Mouse (Mus musculus) gastrocnemius, adult 2 months (tissue): Measurements from ENCODE around the gene Vmn1r18. TPM values are rescaled to one million over a fixed set of nuclear protein-coding genes. Genes with fewer than 3 reads are reported as not detected.
A peak's percentile ranks its signal among the peaks of the same experiment; 100 is the strongest.
"Not testable (repeated sequence)": the region's sequence is repeated elsewhere in the genome, so short reads cannot be mapped to it uniquely, and the experiment has no call there.

ENCODE experiments used
- DNase-seq: peaks from one replicate; pipeline ENCODE4 v3.0.0; 2022
- H3K27ac ChIP-seq: fragments of 200-600 bp; 2 replicates; pipeline ENCODE4 v1.8.1; 2022; ENCODE audit warnings: mild to moderate bottlenecking
- H3K4me3 ChIP-seq: fragments of 200-600 bp; 2 replicates; pipeline ENCODE4 v1.8.1; 2022; ENCODE audit warnings: mild to moderate bottlenecking, moderate library complexity
- CTCF ChIP-seq: fragments of 200-600 bp; IDR thresholded peaks from 2 replicates; pipeline ENCODE4 v1.8.1; 2022; ENCODE audit warnings: antibody characterized with exemption, mild to moderate bottlenecking, moderate library complexity
- intact Hi-C: fragments of 180-260 bp; cut with DNase I; formaldehyde crosslinking; loops from one replicate; pipeline ENCODE4 v1.15.1; 2025
- long read RNA-seq, 2 experiments: library from polyadenylated mRNA; stranded (forward); transcript quantifications; one replicate each; pipeline ENCODE4 v2.0.0; 2021
- total RNA-seq, 2 experiments: library from RNA; stranded (reverse); gene quantifications; 2 replicates each; pipeline ENCODE4 v1.2.3; 2021

Gene Vmn1r18
- not detected for total RNA-seq
- long read RNA-seq, experiment 1, result 0 reads
- long read RNA-seq, experiment 2, result 0 reads

GRCm38 (mm10) chr6:57395683-57396082 lies at the start of gene Vmn1r18:
TSS of gene Vmn1r18 (minus strand) at chr6:57395783.
- DNase-seq, result no peak
- TF ChIP-seq CTCF, result no peak

DNA sequence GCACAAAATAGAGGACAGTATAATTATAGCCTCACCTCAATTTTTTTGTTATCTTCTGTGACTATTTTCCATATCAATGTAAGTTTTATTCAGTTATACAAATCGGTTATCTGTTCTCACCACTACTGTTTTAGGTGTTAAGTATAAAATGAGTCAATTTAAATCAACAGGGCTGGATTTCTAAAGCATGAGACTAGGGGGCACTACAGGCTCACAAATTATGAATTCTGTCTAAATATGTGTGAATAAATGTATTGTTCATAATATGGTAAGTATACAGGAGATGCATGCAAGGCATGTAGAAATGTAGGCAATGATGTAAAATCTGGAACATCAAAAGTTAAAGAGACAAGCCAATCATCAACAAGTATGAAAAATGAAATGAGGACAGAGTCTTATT lies 35.6 kb upstream of the Vmn1r18 start:
- Histone ChIP-seq H3K27ac (no peak overlapping the region), H3K4me3 (no peak overlapping the region)
- TF ChIP-seq CTCF, result peak; percentile 65
- intact Hi-C loops, result loop anchor here (1.0 kb wide), 1 partner anchor 139 kb away; no protein-coding TSS in a partner anchor
- no peak for DNase-seq

More at GRCm38 (mm10) chr6:57395683-57396082, at the start of gene Vmn1r18:
- intact Hi-C loops, result no loop called here
- Histone ChIP-seq H3K4me3 (no peak within 1 kb of the TSS), H3K27ac (no peak within 1 kb of the TSS)

- intact Hi-C loops, result no loop called here
- DNase-seq, result no peak
- no peak within 1 kb of the TSS for H3K4me3 ChIP-seq
- H3K27ac ChIP-seq, result no peak within 1 kb of the TSS
- no peak for TF ChIP-seq CTCF
These were observed 33.0 kb upstream of the Vmn1r18 start, which contains the start of gene Vmn1r20 for GRCm38 (mm10) chr6:57428630-57429029. TSS of gene Vmn1r20 (plus strand) at chr6:57428930.

DNA sequence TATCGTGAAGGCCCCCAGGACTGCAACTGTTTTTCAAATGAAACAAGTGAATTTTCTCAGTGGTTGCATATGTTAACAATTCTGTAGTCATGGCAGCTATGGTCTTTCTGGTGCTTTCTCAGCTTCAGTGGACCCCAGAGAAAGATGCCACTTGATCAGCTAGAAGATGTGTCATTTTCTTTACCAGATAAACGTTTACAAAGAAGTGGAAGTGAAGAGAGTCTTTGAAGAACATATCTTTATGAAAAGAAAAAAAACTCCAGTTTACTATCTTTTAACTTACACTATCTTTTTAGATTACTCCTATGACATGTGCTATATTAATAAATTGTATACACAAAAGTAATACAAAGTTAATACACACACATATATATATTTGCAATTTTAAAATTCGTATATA lies 7.9 kb upstream of the Vmn1r18 start, which contains the start of gene Vmn1r19:
Gene Vmn1r19 (plus strand): TSS at position 301 of the 400 bp plus-strand sequence.
- H3K27ac ChIP-seq, intact Hi-C loops, H3K4me3 ChIP-seq, DNase-seq: not testable (repeated sequence)

DNA sequence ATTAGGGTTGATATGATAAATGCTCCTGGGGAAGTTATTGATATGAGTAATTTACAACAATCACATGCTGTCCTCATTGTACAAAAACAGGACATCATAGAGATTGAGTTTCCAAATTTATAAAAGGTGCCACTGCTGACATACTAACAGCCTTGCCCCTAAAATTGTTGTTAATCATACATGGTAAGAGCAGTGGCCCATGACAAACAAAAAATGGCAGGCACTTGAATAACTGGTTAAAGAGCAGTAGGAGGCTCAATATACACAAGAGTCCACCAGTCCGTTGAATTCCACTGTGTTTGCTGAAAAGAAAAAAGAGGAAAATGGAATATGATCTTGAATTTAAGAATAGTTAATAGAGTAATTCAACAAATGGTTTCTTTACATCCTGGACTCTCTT lies 28.1 kb downstream of the Vmn1r18 start:
- TF ChIP-seq CTCF, result no peak
- Histone ChIP-seq H3K4me3 (no peak overlapping the region), H3K27ac (no peak overlapping the region)
- no peak for DNase-seq
- intact Hi-C loops, result no loop called here

DNA sequence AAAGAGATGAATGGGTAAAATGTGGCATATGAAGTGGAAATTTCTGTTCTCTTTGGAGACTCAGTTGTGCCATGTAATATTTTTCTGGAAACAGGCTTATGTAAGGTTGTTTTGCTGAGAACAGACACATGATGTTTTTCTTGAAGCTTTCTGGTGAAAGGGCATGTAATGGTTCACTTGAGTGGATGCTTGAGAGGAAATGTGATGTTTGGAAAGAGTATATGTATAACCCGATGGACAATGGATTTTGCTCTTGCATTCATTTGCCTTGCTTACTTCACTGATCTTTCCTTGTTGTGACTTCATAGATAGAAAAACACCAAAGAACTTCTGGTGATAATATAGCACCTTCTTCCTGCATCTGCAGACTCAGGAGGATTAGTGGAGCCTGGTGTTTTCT lies 29.7 kb downstream of the Vmn1r18 start:
- H3K27ac ChIP-seq, DNase-seq, H3K4me3 ChIP-seq, intact Hi-C loops: not testable (repeated sequence)

DNA sequence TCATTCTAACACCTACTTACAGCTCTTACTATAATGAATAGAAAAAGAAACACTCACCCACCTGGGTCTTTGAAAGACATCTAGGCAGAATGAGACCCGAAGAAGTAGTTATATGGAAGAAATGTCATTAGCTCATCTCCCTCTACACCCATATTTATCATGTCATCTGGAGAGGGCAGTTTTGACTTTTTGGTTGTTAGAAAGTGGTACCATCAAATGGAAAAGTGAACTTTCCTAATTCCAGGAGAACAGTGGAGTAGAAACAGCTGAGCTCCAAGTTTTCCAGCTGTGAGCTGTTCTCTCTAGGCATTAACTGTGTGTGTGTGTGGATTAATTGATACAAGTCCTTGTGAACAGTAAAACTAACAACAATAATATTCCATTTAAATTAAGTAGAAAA lies 32.0 kb downstream of the Vmn1r18 start, which contains the start of gene Vmn1r17:
Gene Vmn1r17 (minus strand): TSS at position 101 of the 400 bp plus-strand sequence.
- intact Hi-C loops, result no loop called here
- no peak within 1 kb of the TSS for H3K4me3 ChIP-seq
- no peak for TF ChIP-seq CTCF
- DNase-seq, result no peak
- no peak within 1 kb of the TSS for H3K27ac ChIP-seq

GRCm38 (mm10) chr6:57356864-57357263 lies 38.7 kb downstream of the Vmn1r18 start:
- intact Hi-C loops, result no loop called here
- no peak for DNase-seq
- TF ChIP-seq CTCF, result no peak
- Histone ChIP-seq H3K27ac (no peak overlapping the region), H3K4me3 (no peak overlapping the region)

DNA sequence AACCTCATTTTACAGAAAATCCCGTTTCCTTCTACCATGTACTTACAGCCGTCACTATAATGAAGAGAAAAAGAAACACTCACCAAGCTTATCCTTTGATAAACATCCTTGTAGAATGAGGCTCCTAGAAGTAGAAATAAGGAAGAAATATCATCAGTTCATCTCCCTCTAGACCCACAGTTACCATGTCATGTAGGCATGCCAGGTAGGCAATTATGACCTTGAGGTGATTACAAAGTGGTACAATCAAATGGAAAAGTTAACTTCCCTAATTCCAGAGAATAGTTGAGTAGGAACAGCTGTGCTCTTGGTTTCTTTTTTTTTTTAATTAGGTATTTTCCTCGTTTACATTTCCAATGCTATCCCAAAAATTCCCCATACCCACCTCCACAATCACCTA lies 66.2 kb downstream of the Vmn1r18 start, which contains the start of gene Vmn1r16:
Gene Vmn1r16 (minus strand): TSS at position 101 of the 400 bp plus-strand sequence.
- Histone ChIP-seq H3K27ac (no peak within 1 kb of the TSS), H3K4me3 (no peak within 1 kb of the TSS)
- TF ChIP-seq CTCF, result no peak
- DNase-seq, result no peak
- intact Hi-C loops, result no loop called here

Other genes with a start within 250 kb of the Vmn1r18 start
- not detected for gene Vmn1r12, start 238.9 kb downstream of the Vmn1r18 start, total RNA-seq
- gene Vmn1r13, start 192.5 kb downstream of the Vmn1r18 start, total RNA-seq, result not detected
- gene Vmn1r14, start 164.1 kb downstream of the Vmn1r18 start, total RNA-seq, result not detected
- not detected for gene Vmn1r15, start 137.8 kb downstream of the Vmn1r18 start, total RNA-seq
- gene Vmn1r16, start 66.3 kb downstream of the Vmn1r18 start, total RNA-seq, result not detected
- gene Vmn1r17, start 32.1 kb downstream of the Vmn1r18 start, total RNA-seq, result not detected
- not detected for gene Vmn1r19, start 8.0 kb upstream of the Vmn1r18 start, total RNA-seq
- not detected for gene Vmn1r20, start 33.1 kb upstream of the Vmn1r18 start, total RNA-seq
- gene Ppm1k, start 139.7 kb upstream of the Vmn1r18 start, total RNA-seq, result 10 to 100 TPM; 10.9 to 21.9 TPM
- 1 to 10 TPM; 1.5 to 1.6 TPM for gene Herc6, start 185.2 kb upstream of the Vmn1r18 start, total RNA-seq